Mouse (Mus musculus): Measurements from ENCODE around the gene Gm340. TPM values are rescaled to one million over a fixed set of nuclear protein-coding genes. Genes with fewer than 3 reads are reported as not detected.

The Gm340 gene
- polyA plus RNA-seq (2021): 7.4 TPM

- no peaks in the 10 kb centered on the region for H3K27me3 ChIP-seq
- ATAC-seq: no peak
- TF ChIP-seq CTCF (IDR thresholded peaks at IDR 0.05): no peak
- POLR2A ChIA-PET: interaction anchor here (1.3 kb wide), 1 partner anchor 14 kb away, joined by 3 read pairs; no protein-coding TSS in a partner anchor
- in situ Hi-C loops (cut with MboI; ENCODE audit: low pct_unique_long_range_greater_than_20kb): no loop called here
- DNase-seq (ENCODE audit: low read depth, low spot score): no peak
- CTCF ChIA-PET: interaction anchor here (0.8 kb wide), 1 partner anchor 10 kb away, joined by 3 read pairs; no protein-coding TSS in a partner anchor
These were observed at the start of gene Gm340 for GRCm38 (mm10) chr19:41581706-41582420. TSS of gene Gm340 (plus strand) at chr19:41582370.

GRCm38 (mm10) chr19:41534021-41534420 is 48.1 kb upstream of the Gm340 start:
- H3K27me3 ChIP-seq: no peaks in the 10 kb centered on the region
- in situ Hi-C loops (cut with MboI; ENCODE audit: low pct_unique_long_range_greater_than_20kb): no loop called here

GRCm38 (mm10) chr19:41556981-41557380 is 25.2 kb upstream of the Gm340 start:
- POLR2A ChIA-PET: interaction anchor here (0.6 kb wide), 1 partner anchor 1685 kb away, joined by 3 read pairs; no protein-coding TSS in a partner anchor
- H3K27me3 ChIP-seq: no peaks in the 10 kb centered on the region
- no peak for TF ChIP-seq CTCF (IDR thresholded peaks at IDR 0.05)
- CTCF ChIA-PET: interaction anchor here (0.7 kb wide), 1 partner anchor 24 kb away, joined by 3 read pairs; no protein-coding TSS in a partner anchor
- ATAC-seq: no peak
- no peak for DNase-seq (ENCODE audit: low read depth, low spot score)
- in situ Hi-C loops (cut with MboI; ENCODE audit: low pct_unique_long_range_greater_than_20kb): no loop called here

More at GRCm38 (mm10) chr19:41534021-41534420, 48.1 kb upstream of the Gm340 start:
- ATAC-seq: no peak
- TF ChIP-seq CTCF (IDR thresholded peaks at IDR 0.05): no peak
- ChIA-PET POLR2A (no interaction called here), CTCF (no interaction called here)
- DNase-seq (ENCODE audit: low read depth, low spot score): no peak

GRCm38 (mm10) chr19:41557491-41557890 is 24.7 kb upstream of the Gm340 start:
- CTCF ChIA-PET: interaction anchor here (0.7 kb wide), 1 partner anchor 23 kb away, joined by 3 read pairs; no protein-coding TSS in a partner anchor
- no peaks in the 10 kb centered on the region for H3K27me3 ChIP-seq
- no peak for DNase-seq (ENCODE audit: low read depth, low spot score)
- no peak for ATAC-seq
- in situ Hi-C loops (cut with MboI; ENCODE audit: low pct_unique_long_range_greater_than_20kb): no loop called here
- TF ChIP-seq CTCF (IDR thresholded peaks at IDR 0.05): no peak
- POLR2A ChIA-PET: interaction anchor here (0.6 kb wide), 2 partner anchors 12 to 1685 kb away, joined by 3 to 4 read pairs; no protein-coding TSS in a partner anchor

- POLR2A ChIA-PET: no interaction called here
- H3K27me3 ChIP-seq: no peaks in the 10 kb centered on the region
- ATAC-seq (no peak), DNase-seq (ENCODE audit: low read depth, low spot score) (no peak)
- TF ChIP-seq CTCF (IDR thresholded peaks at IDR 0.05): no peak
- in situ Hi-C loops (cut with MboI; ENCODE audit: low pct_unique_long_range_greater_than_20kb): no loop called here
- CTCF ChIA-PET: interaction anchor here (1.0 kb wide), 1 partner anchor 22 kb away, joined by 4 read pairs; no protein-coding TSS in a partner anchor
These were observed 23.2 kb upstream of the Gm340 start for GRCm38 (mm10) chr19:41558891-41559486.

- TF ChIP-seq CTCF (IDR thresholded peaks at IDR 0.05): no peak
- CTCF ChIA-PET: no interaction called here
- H3K27me3 ChIP-seq: no peaks in the 10 kb centered on the region
- DNase-seq (ENCODE audit: low read depth, low spot score) (no peak), ATAC-seq (no peak)
- in situ Hi-C loops (cut with MboI; ENCODE audit: low pct_unique_long_range_greater_than_20kb): no loop called here
- POLR2A ChIA-PET: no interaction called here
These were observed 21.3 kb upstream of the Gm340 start for GRCm38 (mm10) chr19:41560856-41561255.

GRCm38 (mm10) chr19:41568791-41569190 is 13.4 kb upstream of the Gm340 start:
- POLR2A ChIA-PET: no interaction called here
- no peak for TF ChIP-seq CTCF (IDR thresholded peaks at IDR 0.05)
- in situ Hi-C loops (cut with MboI; ENCODE audit: low pct_unique_long_range_greater_than_20kb): no loop called here
- ATAC-seq (no peak), DNase-seq (ENCODE audit: low read depth, low spot score) (no peak)
- CTCF ChIA-PET: no interaction called here
- H3K27me3 ChIP-seq: no peaks in the 10 kb centered on the region

GRCm38 (mm10) chr19:41573700-41574099 is 8.5 kb upstream of the Gm340 start:
- H3K27me3 ChIP-seq: no peaks in the 10 kb centered on the region
- no peak for DNase-seq (ENCODE audit: low read depth, low spot score)
- ATAC-seq: no peak
- CTCF ChIA-PET: no interaction called here
- TF ChIP-seq CTCF (IDR thresholded peaks at IDR 0.05): no peak
- in situ Hi-C loops (cut with MboI; ENCODE audit: low pct_unique_long_range_greater_than_20kb): no loop called here
- POLR2A ChIA-PET: no interaction called here

- ATAC-seq: no peak
- in situ Hi-C loops (cut with MboI; ENCODE audit: low pct_unique_long_range_greater_than_20kb): no loop called here
- POLR2A ChIA-PET: no interaction called here
These were observed 4.6 kb upstream of the Gm340 start for GRCm38 (mm10) chr19:41577576-41577975.

GRCm38 (mm10) chr19:41579311-41579920 is 2.8 kb upstream of the Gm340 start:
- TF ChIP-seq CTCF (IDR thresholded peaks at IDR 0.05): no peak
- in situ Hi-C loops (cut with MboI; ENCODE audit: low pct_unique_long_range_greater_than_20kb): no loop called here
- ATAC-seq (peak; percentile 35), DNase-seq (ENCODE audit: low read depth, low spot score) (no peak)
- POLR2A ChIA-PET: interaction anchor here (0.7 to 0.8 kb wide), 2 partner anchors 13 to 18 kb away, joined by 3 to 9 read pairs; no protein-coding TSS in a partner anchor
- H3K27me3 ChIP-seq: no peaks in the 10 kb centered on the region
- CTCF ChIA-PET: interaction anchor here (1.0 to 3.5 kb wide), 5 partner anchors 9 to 262 kb away, joined by 3 to 12 read pairs (median 6); no protein-coding TSS in a partner anchor

More at GRCm38 (mm10) chr19:41577576-41577975, 4.6 kb upstream of the Gm340 start:
- no peaks in the 10 kb centered on the region for H3K27me3 ChIP-seq
- DNase-seq (ENCODE audit: low read depth, low spot score): no peak
- TF ChIP-seq CTCF (IDR thresholded peaks at IDR 0.05): no peak
- CTCF ChIA-PET: interaction anchor here (2.5 to 3.5 kb wide), 2 partner anchors 11 to 14 kb away, joined by 6 to 12 read pairs; no protein-coding TSS in a partner anchor

All from Patski (cell line).